Mouse (Mus musculus): ENCODE results near the gene Rreb1. TPM values are rescaled to one million over a fixed set of nuclear protein-coding genes. Genes with fewer than 3 reads are reported as not detected.

The Rreb1 gene
- polyA plus RNA-seq, 1 experiment from 2014 or later = 14.5 TPM

GRCm38 (mm10) chr13:37848438-37848837 is 70.2 kb downstream of the Rreb1 start:
- Histone ChIP-seq H3K4me3 (replicated peaks) (no peak overlapping the region), H3K27me3 (no peaks in the 10 kb centered on the region), H3K27ac (no peak overlapping the region), H3K4me2 (no peak overlapping the region), H3K36me3 (no peaks in the 10 kb centered on the region), H3K9ac (no peak overlapping the region), H3K9me3 (replicated peaks) (no peaks in the 10 kb centered on the region), H3K4me1 (peaks cover 58% of the 10 kb centered on the region)
- ATAC-seq (replicated peaks; ENCODE audit: low FRiP score) = no peak
- WGBS = 82% methylated on average over 5 of the region's 5 CpGs

DNA sequence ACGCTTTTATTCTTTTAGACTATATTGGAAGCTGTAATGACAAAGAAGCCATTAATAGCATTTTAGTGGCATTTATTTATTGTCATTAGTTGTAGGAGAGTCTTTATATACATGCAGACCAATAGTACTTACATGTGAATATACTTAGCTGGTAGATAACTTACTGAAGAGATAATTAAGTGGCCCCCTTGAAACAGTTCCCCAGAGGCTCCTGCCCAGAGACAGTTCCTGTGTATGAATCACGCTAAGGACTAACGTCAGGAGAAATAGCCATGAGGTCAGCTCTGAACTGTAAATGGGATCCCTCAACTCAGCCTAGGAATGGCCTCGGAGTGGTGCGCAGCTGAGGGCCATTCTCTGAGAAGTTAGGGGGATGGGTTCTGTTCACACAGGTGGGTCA is 73.4 kb downstream of the Rreb1 start:
- H3K9ac ChIP-seq = no peak overlapping the region
- H3K9me3 ChIP-seq (replicated peaks) = no peaks in the 10 kb centered on the region
- H3K4me3 ChIP-seq (replicated peaks) = no peak overlapping the region
- ATAC-seq (replicated peaks; ENCODE audit: low FRiP score) = no peak
- H3K4me1 ChIP-seq = peaks cover 52% of the 10 kb centered on the region
- WGBS = 74% methylated on average over 5 of the region's 5 CpGs
- no peaks in the 10 kb centered on the region for H3K27me3 ChIP-seq
- no peak overlapping the region for H3K27ac ChIP-seq
- no peaks in the 10 kb centered on the region for H3K36me3 ChIP-seq
- H3K4me2 ChIP-seq = no peak overlapping the region

- Histone ChIP-seq H3K36me3 (no peaks in the 10 kb centered on the region), H3K4me2 (no peak overlapping the region), H3K9ac (no peak overlapping the region), H3K27ac (peak overlapping the region; percentile 19; the same call in 1 of the 2 replicates), H3K4me1 (peaks cover 50% of the 10 kb centered on the region), H3K27me3 (no peaks in the 10 kb centered on the region), H3K4me3 (replicated peaks) (no peak overlapping the region), H3K9me3 (replicated peaks) (no peaks in the 10 kb centered on the region)
- no peak for ATAC-seq (replicated peaks; ENCODE audit: low FRiP score)
- 71% methylated on average over 3 of the region's 3 CpGs for WGBS
These were observed 74.7 kb downstream of the Rreb1 start for GRCm38 (mm10) chr13:37852850-37853249.

DNA sequence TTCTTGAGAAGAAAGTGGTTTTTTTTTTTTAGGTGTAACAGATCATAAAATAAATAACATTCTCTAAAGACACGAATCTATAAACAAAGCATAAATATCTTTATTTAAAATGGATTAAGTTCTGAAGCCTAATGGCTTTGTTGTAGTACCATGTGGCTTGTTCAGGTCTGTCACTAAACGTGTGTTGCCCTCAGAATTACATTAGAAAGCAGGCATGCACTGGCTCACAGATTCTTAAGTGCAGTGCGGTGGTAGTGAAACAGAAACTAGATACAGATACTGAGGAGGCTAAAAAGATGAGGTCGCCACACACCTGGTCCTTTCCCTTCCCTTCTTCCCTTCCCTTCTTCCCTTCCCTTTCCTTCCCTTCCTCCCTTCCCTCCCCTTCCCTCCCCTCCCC is 75.2 kb downstream of the Rreb1 start:
- Histone ChIP-seq H3K4me2 (no peak overlapping the region), H3K9ac (no peak overlapping the region), H3K9me3 (replicated peaks) (no peaks in the 10 kb centered on the region), H3K36me3 (no peaks in the 10 kb centered on the region), H3K4me1 (peaks cover 55% of the 10 kb centered on the region), H3K27ac (peak overlapping the region; percentile 56; the same call in 1 of the 2 replicates), H3K27me3 (no peaks in the 10 kb centered on the region), H3K4me3 (replicated peaks) (no peak overlapping the region)
- 42% methylated on average over 4 of the region's 4 CpGs for WGBS
- no peak for ATAC-seq (replicated peaks; ENCODE audit: low FRiP score)

DNA sequence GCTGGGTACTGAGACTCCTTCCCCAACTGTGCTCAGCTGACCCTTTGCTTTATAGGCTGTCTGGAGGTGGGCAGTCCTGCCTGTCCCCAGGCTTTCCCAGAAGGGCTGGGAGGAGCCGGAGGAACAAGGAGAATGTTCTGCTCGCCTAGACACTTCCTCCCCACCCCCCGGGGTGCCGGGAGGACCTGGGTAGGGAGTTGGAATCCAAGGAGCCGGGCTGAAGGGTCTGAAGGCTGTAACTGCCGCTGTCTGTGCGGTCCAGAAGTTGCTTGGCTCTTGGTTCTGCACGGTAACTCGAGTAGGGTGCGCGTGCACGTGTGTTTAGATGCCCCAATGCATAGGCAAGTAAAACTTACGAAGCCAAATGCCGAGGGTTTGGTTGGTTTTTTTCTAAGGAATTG is 75.8 kb downstream of the Rreb1 start:
- Histone ChIP-seq H3K4me2 (peak overlapping the region; percentile 57), H3K27ac (peak overlapping the region; percentile 86), H3K4me3 (replicated peaks) (peak overlapping the region; percentile 33), H3K4me1 (peaks cover 59% of the 10 kb centered on the region), H3K9ac (peak overlapping the region; percentile 8; the same call in 1 of the 2 replicates), H3K27me3 (no peaks in the 10 kb centered on the region), H3K36me3 (no peaks in the 10 kb centered on the region), H3K9me3 (replicated peaks) (no peaks in the 10 kb centered on the region)
- ATAC-seq (replicated peaks; ENCODE audit: low FRiP score) = peak; percentile 80
- under 1% methylated on average over 14 of the region's 14 CpGs for WGBS

DNA sequence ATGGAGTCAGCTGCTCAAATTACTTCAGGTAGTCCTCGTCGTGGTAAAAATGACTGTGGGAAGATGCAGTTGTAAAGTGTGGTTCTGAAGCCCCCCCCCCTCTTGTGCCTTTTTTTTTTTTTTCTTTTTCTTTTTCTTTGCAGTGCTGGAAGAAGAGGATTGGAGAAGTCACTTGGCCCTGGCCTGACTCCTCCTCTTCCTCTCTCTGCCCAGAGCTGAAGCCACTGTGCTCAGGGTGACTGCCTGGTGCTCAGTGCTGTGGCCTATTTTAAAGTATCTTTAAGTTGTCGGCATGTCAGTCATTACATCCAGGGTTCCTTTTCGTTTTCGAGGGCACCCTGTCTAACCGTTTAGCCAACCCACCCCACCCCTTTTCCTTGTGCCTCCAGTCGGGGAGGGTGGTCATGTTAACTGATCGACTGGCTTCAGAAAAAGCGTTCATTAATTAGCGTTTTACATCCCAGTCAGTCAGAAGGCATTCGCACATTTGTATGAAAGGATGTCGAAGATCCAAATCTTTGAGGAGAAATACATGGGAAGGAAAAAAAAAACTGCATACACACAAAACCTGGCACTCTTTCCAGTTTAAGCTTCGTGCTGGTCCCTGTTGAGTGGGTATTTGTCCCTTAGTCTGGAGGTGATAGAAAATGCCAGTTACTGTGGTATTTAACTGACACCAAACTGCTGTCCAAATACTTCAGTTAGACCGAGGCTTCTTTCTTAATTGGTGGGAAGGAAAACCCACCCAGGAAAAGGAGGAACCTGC is 76.4 kb downstream of the Rreb1 start:
- Histone ChIP-seq H3K27ac (peak overlapping the region; percentile 86), H3K4me2 (peak overlapping the region; percentile 57), H3K36me3 (no peaks in the 10 kb centered on the region), H3K9ac (no peak overlapping the region), H3K27me3 (no peaks in the 10 kb centered on the region), H3K9me3 (replicated peaks) (no peaks in the 10 kb centered on the region), H3K4me3 (replicated peaks) (peak overlapping the region; percentile 33), H3K4me1 (peaks cover 62% of the 10 kb centered on the region)
- no peak for ATAC-seq (replicated peaks; ENCODE audit: low FRiP score)
- WGBS = 26% methylated on average over 14 of the region's 14 CpGs

DNA sequence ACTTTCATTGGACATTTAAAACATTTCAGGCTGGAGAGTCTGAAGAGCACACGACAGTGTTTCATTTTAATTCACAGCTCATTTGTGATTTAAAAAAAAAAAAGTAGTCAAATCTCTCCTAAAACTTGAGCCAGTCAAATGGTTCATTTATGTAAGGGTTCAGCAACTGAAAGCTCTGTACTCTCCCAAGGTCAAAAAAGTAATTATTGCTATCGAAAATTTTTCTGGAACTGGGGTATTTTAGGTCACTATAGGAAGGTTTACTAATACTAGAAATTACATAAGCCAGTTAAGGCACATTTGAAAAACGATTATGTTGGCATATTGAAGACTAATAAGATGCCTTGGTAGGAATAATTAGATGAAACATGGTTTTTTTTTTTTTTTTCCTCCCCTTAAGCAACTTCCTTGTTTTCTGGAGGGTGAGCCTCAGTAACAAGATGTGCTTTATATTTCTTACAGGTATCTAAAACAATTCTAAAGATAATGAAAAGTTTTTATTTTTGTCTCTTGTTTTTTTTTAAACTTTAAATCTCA is 77.1 kb downstream of the Rreb1 start:
- Histone ChIP-seq H3K4me1 (peaks cover 66% of the 10 kb centered on the region), H3K4me3 (replicated peaks) (no peak overlapping the region), H3K9ac (no peak overlapping the region), H3K9me3 (replicated peaks) (no peaks in the 10 kb centered on the region), H3K36me3 (no peaks in the 10 kb centered on the region), H3K27me3 (no peaks in the 10 kb centered on the region), H3K4me2 (peak overlapping the region; percentile 57), H3K27ac (peak overlapping the region; percentile 86)
- WGBS = 49% methylated on average over 3 of the region's 3 CpGs
- ATAC-seq (replicated peaks; ENCODE audit: low FRiP score) = no peak

GRCm38 (mm10) chr13:37855765-37856164 is 77.6 kb downstream of the Rreb1 start:
- ATAC-seq (replicated peaks; ENCODE audit: low FRiP score) = no peak
- Histone ChIP-seq H3K9me3 (replicated peaks) (no peaks in the 10 kb centered on the region), H3K36me3 (no peaks in the 10 kb centered on the region), H3K27ac (0 out of 2 replicates have a peak overlapping the region, but pooled peaks have one; percentile 56), H3K4me2 (no peak overlapping the region), H3K27me3 (no peaks in the 10 kb centered on the region), H3K9ac (no peak overlapping the region), H3K4me1 (peaks cover 67% of the 10 kb centered on the region), H3K4me3 (replicated peaks) (no peak overlapping the region)

DNA sequence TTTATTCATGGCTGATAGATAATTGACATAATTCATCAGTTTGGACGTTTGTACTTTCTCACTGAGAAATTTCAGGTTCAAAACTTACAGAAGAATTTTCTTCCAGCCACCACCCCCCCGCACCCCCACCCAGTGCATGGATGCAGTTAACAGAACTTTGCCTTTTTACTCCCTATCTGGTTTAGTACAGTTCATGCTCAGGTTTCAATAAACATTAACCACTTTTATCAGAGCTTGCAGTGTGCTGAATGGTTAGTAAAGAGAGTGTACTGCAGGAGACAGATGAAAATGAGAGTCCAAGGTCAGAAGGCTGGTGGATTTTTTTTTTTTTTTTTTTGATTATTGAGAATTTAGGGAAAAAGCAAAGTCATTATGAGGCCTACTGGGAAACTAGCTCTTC is 78.3 kb downstream of the Rreb1 start:
- Histone ChIP-seq H3K9me3 (replicated peaks) (no peaks in the 10 kb centered on the region), H3K27me3 (no peaks in the 10 kb centered on the region), H3K36me3 (no peaks in the 10 kb centered on the region), H3K27ac (peak overlapping the region; percentile 90), H3K9ac (no peak overlapping the region), H3K4me3 (replicated peaks) (no peak overlapping the region), H3K4me1 (peaks cover 75% of the 10 kb centered on the region), H3K4me2 (0 out of 2 replicates have a peak overlapping the region, but pooled peaks have one; percentile 94)
- ATAC-seq (replicated peaks; ENCODE audit: low FRiP score) = no peak
- WGBS = 61% methylated on average over 2 of the region's 2 CpGs

- Histone ChIP-seq H3K4me3 (replicated peaks) (peak overlapping the region; percentile 59), H3K9me3 (replicated peaks) (no peaks in the 10 kb centered on the region), H3K27me3 (no peaks in the 10 kb centered on the region), H3K9ac (peak overlapping the region; percentile 57), H3K36me3 (no peaks in the 10 kb centered on the region), H3K4me1 (peaks cover 76% of the 10 kb centered on the region), H3K4me2 (peak overlapping the region; percentile 94), H3K27ac (peak overlapping the region; percentile 90)
- peak; percentile 90 for ATAC-seq (replicated peaks; ENCODE audit: low FRiP score)
- WGBS = under 1% methylated on average over 59 of the region's 59 CpGs
These were observed 79.3 kb downstream of the Rreb1 start for GRCm38 (mm10) chr13:37857284-37858065.

GRCm38 (mm10) chr13:37858066-37858501 is 79.9 kb downstream of the Rreb1 start:
- peaks cover 76% of the 10 kb centered on the region for H3K4me1 ChIP-seq
- H3K4me3 ChIP-seq (replicated peaks) = peak overlapping the region; percentile 59
- H3K36me3 ChIP-seq = no peaks in the 10 kb centered on the region
- peak overlapping the region; percentile 57 for H3K9ac ChIP-seq
- peak; percentile 30; the same call in 1 of the 2 replicates for ATAC-seq (replicated peaks; ENCODE audit: low FRiP score)
- H3K4me2 ChIP-seq = peak overlapping the region; percentile 94
- WGBS = 6% methylated on average over 19 of the region's 19 CpGs
- no peaks in the 10 kb centered on the region for H3K27me3 ChIP-seq
- H3K9me3 ChIP-seq (replicated peaks) = no peaks in the 10 kb centered on the region
- H3K27ac ChIP-seq = peak overlapping the region; percentile 90

DNA sequence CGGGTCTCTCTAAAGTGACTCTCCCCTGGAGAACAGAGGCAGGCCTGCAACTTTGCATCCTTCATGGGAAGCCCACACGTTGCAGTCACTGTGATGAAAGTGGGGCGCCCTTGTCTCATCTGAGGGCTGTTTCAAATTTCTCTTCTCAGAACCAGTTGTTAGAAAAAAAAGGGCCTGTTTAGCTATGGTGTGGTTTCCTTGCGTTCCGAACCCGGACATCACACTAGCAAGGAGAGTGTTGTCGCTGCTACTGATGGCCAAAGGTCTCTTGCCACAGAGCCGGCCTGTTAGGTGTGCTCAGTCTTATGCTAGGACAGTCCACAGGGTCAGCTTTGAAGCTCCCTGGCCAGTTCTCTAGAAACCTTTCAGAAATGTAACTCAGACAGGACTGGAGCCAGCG is 80.3 kb downstream of the Rreb1 start:
- Histone ChIP-seq H3K4me1 (peaks cover 79% of the 10 kb centered on the region), H3K4me2 (peak overlapping the region; percentile 94), H3K36me3 (no peaks in the 10 kb centered on the region), H3K27ac (peak overlapping the region; percentile 90), H3K27me3 (no peaks in the 10 kb centered on the region), H3K4me3 (replicated peaks) (peak overlapping the region; percentile 59), H3K9ac (peak overlapping the region; percentile 57), H3K9me3 (replicated peaks) (no peaks in the 10 kb centered on the region)
- ATAC-seq (replicated peaks; ENCODE audit: low FRiP score) = no peak
- WGBS = 25% methylated on average over 9 of the region's 9 CpGs
